ENCODE assay signal across 23 mouse cellular contexts in genomic region chr9:68250011-68250410, GRCm38 (mm10).
DNase-seq lines count a peak whose midpoint lies in the region; TF ChIP-seq lines count a peak whose summit lies in the region.
"Had no signal": no experiment of that assay in that cellular context is flagged by ENCODE, and none has a peak within 500 bp of the region (broad histone marks: within the 10 kb centered on the region; RNA-seq: fewer than 3 reads in every experiment).

No protein-coding gene starts in this region.

- no peak for TF ChIP-seq CTCF in gastrocnemius, adult 2 months (IDR thresholded peaks at IDR 0.05)

- no peak overlapping the region for H3K4me3 ChIP-seq in gastrocnemius, adult 2 months
- H3K4me3 ChIP-seq: embryonic facial prominence, embryonic 10.5 days; embryonic facial prominence, embryonic 12.5 days; forebrain, embryonic 13.5 days; forebrain, embryonic 15.5 days had no signal

- DNase-seq in gastrocnemius, adult 2 months: peak; percentile 68
- no peak for DNase-seq in gastrocnemius, postnatal 10 days
- DNase-seq in A20 (ENCODE audit: low read depth, low spot score): peak; percentile 86
- peak; percentile 17 for DNase-seq in gastrocnemius, postnatal 14 days
- peak; percentile 53 for DNase-seq in skeletal muscle tissue, adult 2 months (ENCODE audit: low read depth, low spot score)
- no peak for DNase-seq in right cerebral cortex, postnatal 4 days
- no peak for DNase-seq in embryo, embryonic 9.5 days (ENCODE audit: extremely low spot score)
- DNase-seq: adrenal gland, adult 2 months; adrenal gland, postnatal 10 days; adrenal gland, postnatal 25 days; B cell, adult 2 months; cerebellum, adult 11 months; cerebellum, adult 18-20 months; cerebellum, adult 8-10 months; cerebellum, adult 9-11 months; cerebellum, postnatal 14 days; cerebellum, postnatal 36 days; embryo, embryonic 11 days; forebrain, postnatal 0 days had no signal

- intact Hi-C loops in gastrocnemius, adult 2 months (cut with DNase I): loop anchor here (5.0 kb wide), 3 partner anchors 107 to 467 kb away; no protein-coding TSS in a partner anchor
- intact Hi-C loops in gastrocnemius, postnatal 14 days (cut with DNase I; ENCODE audit: low total_unique reads): no loop called here

- H3K27ac ChIP-seq in gastrocnemius, adult 2 months: peak overlapping the region; percentile 25; the same call in 1 of the 2 replicates
- H3K27ac ChIP-seq: embryonic facial prominence, embryonic 10.5 days; embryonic facial prominence, embryonic 12.5 days; forebrain, embryonic 13.5 days; forebrain, embryonic 15.5 days had no signal

Comparison
In these comparisons a context has a peak if more than half of its experiments do, and no peak if none do; other contexts are left out.
1. DNase-seq: peak in gastrocnemius, adult 2 months (single experiment), A20 (single experiment), gastrocnemius, postnatal 14 days (single experiment) and skeletal muscle tissue, adult 2 months (single experiment); none in gastrocnemius, postnatal 10 days (single experiment), right cerebral cortex, postnatal 4 days (single experiment) and embryo, embryonic 9.5 days (single experiment).